Mouse (Mus musculus) midbrain, embryonic 11.5 days (tissue): ENCODE measurements around the gene Vmn1r34. TPM values are rescaled to one million over a fixed set of nuclear protein-coding genes. Genes with fewer than 3 reads are reported as not detected.
"Not testable (repeated sequence)": the region's sequence is repeated elsewhere in the genome, so short reads cannot be mapped to it uniquely, and the experiment has no call there.

Source experiments
- ATAC-seq: fragments of 200-750 bp; cut with Nextera tagmentation; 2 replicates; pipeline ENCODE4 v1.8.0; 2017; ENCODE audit warnings: moderate TSS enrichment, moderate library complexity; ENCODE audit not compliant: low FRiP score
- DNase-seq: peaks from one replicate; pipeline ENCODE4 v3.0.0; 2015; ENCODE audit warnings: low spot score; ENCODE audit errors: missing footprints
- H3K27ac ChIP-seq: fragments of 300-500 bp; sonication (generic); 2 replicates; pipeline ENCODE4 v1.5.1; 2014; ENCODE audit warnings: low read depth, low read length
- H3K27me3 ChIP-seq: fragments of 300-500 bp; sonication (generic); 2 replicates; pipeline ENCODE4 v1.6.1; 2014; ENCODE audit warnings: mild to moderate bottlenecking, low read length, moderate library complexity, mixed read lengths; ENCODE audit not compliant: control insufficient read depth, insufficient read depth
- H3K36me3 ChIP-seq: fragments of 300-500 bp; sonication (generic); 2 replicates; pipeline ENCODE4 v1.6.1; 2014; ENCODE audit warnings: mild to moderate bottlenecking, low read length, moderate library complexity, mixed read lengths; ENCODE audit not compliant: control insufficient read depth, insufficient read depth
- H3K4me1 ChIP-seq: fragments of 300-500 bp; sonication (generic); 2 replicates; pipeline ENCODE4 v1.6.1; 2014; ENCODE audit warnings: low read length; ENCODE audit not compliant: control insufficient read depth, insufficient read depth
- H3K4me2 ChIP-seq: fragments of 300-500 bp; sonication (generic); 2 replicates; pipeline ENCODE4 v1.6.1; 2014; ENCODE audit warnings: mild to moderate bottlenecking, moderate library complexity
- H3K4me3 ChIP-seq: fragments of 300-500 bp; sonication (generic); 2 replicates; pipeline ENCODE4 v1.5.1; 2014; ENCODE audit warnings: low read depth, low read length
- H3K9ac ChIP-seq: fragments of 300-500 bp; sonication (generic); 2 replicates; pipeline ENCODE4 v1.6.1; 2014; ENCODE audit warnings: low read length
- H3K9me3 ChIP-seq: fragments of 300-500 bp; sonication (generic); 2 replicates; pipeline ENCODE4 v1.6.1; 2016; ENCODE audit warnings: low read length; ENCODE audit not compliant: control insufficient read depth
- WGBS: fragments of 180-500 bp; shearing (Covaris S2); extraction: QIAGEN DNeasy Blood & Tissue Kit; methylation state at CpG from one replicate; pipeline ENCODE4 v1.1.7; 2014; 5-methylcytosine and 5-hydroxymethylcytosine counted together
- polyA plus RNA-seq: library from polyadenylated mRNA; unstranded; fragments of >200 nt; fragmentation: Nextera tagmentation; extraction: Ambion mirVana; gene quantifications from 2 replicates; pipeline ENCODE4 v1.2.1, GENCODE M21; 2014

Vmn1r34 gene
- polyA plus RNA-seq: not detected in 2 replicates

DNA sequence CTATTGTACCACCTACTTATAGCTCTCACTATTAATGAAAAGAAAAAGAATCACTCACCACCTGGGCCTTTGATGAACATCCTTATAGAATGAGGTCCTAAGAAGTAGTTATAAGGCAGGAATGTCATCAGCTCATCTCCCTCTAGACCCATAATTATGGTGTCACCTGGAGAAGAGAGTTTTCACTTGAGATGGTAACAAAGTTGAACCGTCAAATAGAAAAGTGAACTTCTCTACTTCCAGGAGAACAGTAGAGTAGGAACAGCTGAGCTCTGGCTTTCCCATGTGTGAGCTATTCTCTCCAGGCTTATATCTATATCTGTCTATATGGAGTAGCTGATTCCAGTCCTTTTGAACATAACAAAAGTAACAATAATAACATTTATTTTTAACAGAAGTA, at the start of gene Vmn1r34:
Gene Vmn1r34 (minus strand): TSS at position 101 of the 400 bp plus-strand sequence.
- Histone ChIP-seq H3K9ac (no peak within 1 kb of the TSS), H3K4me2 (no peak within 1 kb of the TSS), H3K27ac (no peak within 1 kb of the TSS), H3K4me3 (no peak within 1 kb of the TSS), H3K27me3 (no peaks in the 10 kb centered on the region), H3K4me1 (no peaks in the 10 kb centered on the region), H3K9me3 (no peaks in the 10 kb centered on the region), H3K36me3 (no peaks in the 10 kb centered on the region)
- ATAC-seq (no peak), DNase-seq (no peak)
- 87% methylated on average over 1 of the region's 1 CpGs for WGBS

DNA sequence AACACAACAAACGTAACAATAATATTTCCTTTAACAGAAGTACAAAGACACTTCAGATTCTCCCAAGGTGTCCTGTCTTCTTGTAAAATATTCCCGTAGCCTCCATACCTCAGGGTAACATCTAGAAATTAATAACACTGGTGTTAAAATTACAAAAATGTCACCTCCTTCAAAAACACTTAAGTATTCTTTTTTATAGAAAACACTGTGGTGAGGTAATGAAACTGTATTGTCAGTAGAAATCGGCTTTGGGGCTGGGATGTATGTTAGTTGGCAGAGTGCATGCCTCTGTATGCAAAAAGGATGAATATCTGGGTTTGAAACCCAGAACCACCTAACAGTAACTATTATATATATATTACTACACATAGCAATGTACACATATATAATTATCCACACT, 42.1 kb upstream of the Vmn1r34 start, which contains the start of gene Vmn1r35:
Gene Vmn1r35 (minus strand): TSS at position 101 of the 400 bp plus-strand sequence.
- Histone ChIP-seq H3K27me3 (no peaks in the 10 kb centered on the region), H3K9ac (no peak within 1 kb of the TSS), H3K36me3 (no peaks in the 10 kb centered on the region), H3K9me3 (no peaks in the 10 kb centered on the region), H3K27ac (no peak within 1 kb of the TSS), H3K4me1 (no peaks in the 10 kb centered on the region), H3K4me3 (no peak within 1 kb of the TSS), H3K4me2 (no peak within 1 kb of the TSS)
- ATAC-seq (no peak), DNase-seq (no peak)
- 80% methylated on average over 3 of the region's 3 CpGs for WGBS

DNA sequence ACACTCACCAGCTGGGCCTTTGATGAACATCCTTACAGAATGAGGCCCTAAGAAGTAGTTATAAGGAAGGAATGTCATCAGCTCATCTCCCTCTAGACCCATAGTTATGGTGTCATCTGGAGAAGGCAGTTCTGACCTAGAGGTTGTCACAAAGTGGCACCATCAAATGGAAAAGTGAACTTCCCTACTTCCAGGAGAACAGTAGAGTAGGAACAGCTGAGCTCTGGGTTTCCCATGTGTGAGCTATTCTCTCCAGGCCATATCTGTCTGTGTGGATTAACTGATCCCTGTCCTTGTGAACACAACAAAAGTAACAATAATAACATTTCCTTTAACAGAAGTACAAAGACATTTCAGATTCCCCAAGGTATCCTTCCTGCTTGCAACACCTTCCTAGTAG, 25.5 kb downstream of the Vmn1r34 start, which contains the start of gene Vmn1r33:
Gene Vmn1r33 (minus strand): TSS at position 101 of the 400 bp plus-strand sequence.
- not testable (repeated sequence) for ATAC-seq, DNase-seq, H3K4me2 ChIP-seq, H3K27ac ChIP-seq, H3K27me3 ChIP-seq, H3K4me3 ChIP-seq, H3K9me3 ChIP-seq, H3K36me3 ChIP-seq, H3K9ac ChIP-seq, H3K4me1 ChIP-seq

DNA sequence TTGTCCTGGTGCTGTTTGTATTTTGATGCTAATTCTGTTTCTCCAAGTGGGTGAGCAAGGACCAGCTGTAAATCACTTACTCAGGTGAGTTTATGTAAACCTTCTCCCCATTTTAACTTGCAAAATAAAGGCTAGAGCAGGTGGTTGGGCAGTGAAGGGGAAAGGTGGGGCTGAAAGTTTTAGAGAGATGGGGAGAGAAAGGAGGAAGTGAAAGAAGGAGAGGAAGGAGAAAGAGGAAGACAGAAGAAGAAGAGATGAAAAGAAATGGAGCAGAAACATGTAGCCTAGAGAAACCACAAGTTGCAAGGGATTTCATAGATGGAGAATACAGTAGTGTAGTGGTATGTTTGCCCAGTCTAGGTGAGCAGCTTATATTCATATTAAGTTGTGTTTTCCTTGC, 47.9 kb downstream of the Vmn1r34 start:
- no peak for ATAC-seq
- DNase-seq: no peak
- Histone ChIP-seq H3K36me3 (no peaks in the 10 kb centered on the region), H3K4me2 (no peak overlapping the region), H3K4me1 (no peaks in the 10 kb centered on the region), H3K9ac (no peak overlapping the region), H3K27me3 (no peaks in the 10 kb centered on the region), H3K9me3 (no peaks in the 10 kb centered on the region), H3K4me3 (no peak overlapping the region), H3K27ac (no peak overlapping the region)

Other genes with a start within 250 kb of the Vmn1r34 start
- gene Mad2l1, start 108.5 kb downstream of the Vmn1r34 start, polyA plus RNA-seq: 133 and 142 TPM in 2 replicates
- gene Vmn1r32, start 83.8 kb downstream of the Vmn1r34 start, polyA plus RNA-seq: 0.15 TPM in 1 of 2 replicates, not detected in the other
- not detected in 2 replicates for gene Vmn1r33, start 25.6 kb downstream of the Vmn1r34 start, polyA plus RNA-seq
- not detected in 2 replicates for gene Vmn1r35, start 42.0 kb upstream of the Vmn1r34 start, polyA plus RNA-seq
- not detected in 2 replicates for gene Vmn1r36, start 75.3 kb upstream of the Vmn1r34 start, polyA plus RNA-seq
- not detected in 2 replicates for gene Vmn1r37, start 85.5 kb upstream of the Vmn1r34 start, polyA plus RNA-seq
- gene Vmn1r38, start 138.7 kb upstream of the Vmn1r34 start, polyA plus RNA-seq: not detected in 2 replicates
- not detected in 2 replicates for gene Vmn1r39, start 166.7 kb upstream of the Vmn1r34 start, polyA plus RNA-seq